Mouse (Mus musculus) liver, postnatal 0 days (tissue): ENCODE measurements around the gene Wdr4.

Source experiments
- CTCF ChIP-seq: sonication (generic); IDR thresholded peaks from 2 replicates; pipeline ENCODE4 v1.5.1; 2016; ENCODE audit warnings: antibody characterized with exemption, low read depth
- EP300 ChIP-seq: IDR thresholded peaks from 2 replicates; pipeline ENCODE4 v1.6.1; 2016; ENCODE audit warnings: antibody characterized with exemption, low read depth, mild to moderate bottlenecking

DNA sequence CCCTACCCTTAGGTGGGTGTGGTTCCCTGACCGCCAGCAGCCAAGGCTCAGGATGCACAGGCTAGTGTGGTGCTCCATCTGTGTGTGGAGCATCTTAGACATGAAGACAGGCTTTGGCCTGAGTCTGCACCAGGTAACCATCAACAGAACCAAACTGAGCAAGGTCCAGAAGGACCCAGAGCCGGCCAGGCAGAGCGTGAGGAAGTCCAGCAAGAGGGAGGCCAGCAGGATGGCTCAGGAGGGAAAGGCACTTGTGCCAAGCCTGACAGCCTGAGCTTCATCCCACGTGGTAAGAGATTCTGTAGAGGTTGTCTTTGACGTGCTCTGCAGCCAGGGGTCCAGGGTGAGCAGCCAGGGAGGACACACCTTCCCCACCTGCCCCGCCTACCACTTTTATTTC, 22.1 kb downstream of the Wdr4 start:
- TF ChIP-seq CTCF (no peak), EP300 (no peak)
